24 mouse cellular contexts compared by ENCODE assay signal in genomic region chr10:95133057-95133456, GRCm38 (mm10).
DNase-seq lines count a peak whose midpoint lies in the region; ATAC-seq and TF ChIP-seq lines count a peak whose summit lies in the region.
"Had no signal": no experiment of that assay in that cellular context is flagged by ENCODE, and none has a peak within 500 bp of the region (broad histone marks: within the 10 kb centered on the region; RNA-seq: fewer than 3 reads in every experiment).

No protein-coding gene starts in this region.

- no peaks in the 10 kb centered on the region for H3K4me1 ChIP-seq in heart, embryonic 11.5 days (ENCODE audit: control insufficient read depth, insufficient read depth, low read length)

- intact Hi-C loops in left cerebral cortex, postnatal 10 days (cut with DNase I): no loop called here

- WGBS in heart, embryonic 11.5 days (ENCODE audit: insufficient replicate concordance): 60% methylated on average over 4 of the region's 4 CpGs

- H3K9ac ChIP-seq in heart, embryonic 11.5 days (ENCODE audit: low read depth, low read length): no peak overlapping the region

- no peak for TF ChIP-seq POLR2A in myocyte (IDR thresholded peaks at IDR 0.05; ENCODE audit: insufficient read length, low read depth)

- no peak overlapping the region for H3K4me2 ChIP-seq in heart, embryonic 11.5 days
- no peak overlapping the region for H3K4me2 ChIP-seq in myocyte (ENCODE audit: low read depth)

- TF ChIP-seq CTCF in C2C12 (IDR thresholded peaks at IDR 0.05; ENCODE audit: control insufficient read depth, insufficient read depth, insufficient read length): no peak

- no peak overlapping the region for H3ac ChIP-seq in C2C12 (ENCODE audit: control insufficient read depth, insufficient read length, low read depth)
- no peak overlapping the region for H3ac ChIP-seq in myocyte (ENCODE audit: control insufficient read depth, insufficient read length)

- H3K9me3 ChIP-seq in heart, embryonic 11.5 days (replicated peaks; ENCODE audit: control insufficient read depth, low read length): no peaks in the 10 kb centered on the region
- H3K9me3 ChIP-seq: G1E had no signal

- peak; percentile 46 for DNase-seq in heart, adult 11 months
- DNase-seq in 3T3-L1 (ENCODE audit: low read depth, low spot score): peak; percentile 31
- DNase-seq in kidney, adult 8-10 months: no peak
- no peak for DNase-seq in thymus, postnatal 0 days (ENCODE audit: low spot score)
- DNase-seq in left cerebral cortex, postnatal 10 days (ENCODE audit: extremely low spot score in 1 of 2, low spot score in 2 of 2): no peak
- DNase-seq: adrenal gland, adult 2 months; adrenal gland, adult 8-10 months; adrenal gland, postnatal 10 days; adrenal gland, postnatal 14 days; adrenal gland, postnatal 25 days; adrenal gland, postnatal 36 days; B cell, adult 2 months; cerebellum, adult 11 months; cerebellum, adult 11-12 months; cerebellum, adult 18-20 months; cerebellum, adult 2 months had no signal

- H3K27ac ChIP-seq in heart, embryonic 11.5 days (ENCODE audit: low read depth, low read length): no peak overlapping the region

- no peaks in the 10 kb centered on the region for H3K36me3 ChIP-seq in heart, embryonic 11.5 days (ENCODE audit: control insufficient read depth, insufficient read depth, low read length)
- H3K36me3 ChIP-seq in C2C12 (ENCODE audit: control insufficient read depth, insufficient read depth): no peaks in the 10 kb centered on the region
- no peaks in the 10 kb centered on the region for H3K36me3 ChIP-seq in myocyte (ENCODE audit: control insufficient read depth, insufficient read depth)
- H3K36me3 ChIP-seq: G1E had no signal

- H3K79me3 ChIP-seq in C2C12 (ENCODE audit: low read depth): no peaks in the 10 kb centered on the region

- ATAC-seq in heart, embryonic 11.5 days (replicated peaks; ENCODE audit: insufficient number of reproducible peaks, low FRiP score, low TSS enrichment): no peak
- ATAC-seq: activated CD4-positive, CD25-positive, alpha-beta regulatory T cell, adult 4 months; CD4-positive, CD25-positive, alpha-beta regulatory T cell, adult 4 months; Patski had no signal

- H3K79me2 ChIP-seq in C2C12 (ENCODE audit: control insufficient read depth, insufficient read depth) (no peaks in the 10 kb centered on the region), myocyte (ENCODE audit: control insufficient read depth, insufficient read depth) (no peaks in the 10 kb centered on the region)

- no peak overlapping the region for H3K4me3 ChIP-seq in heart, embryonic 11.5 days (ENCODE audit: low read depth, low read length)
- no peak overlapping the region for H3K4me3 ChIP-seq in C2C12 (ENCODE audit: insufficient read depth, poor library complexity, severe bottlenecking)
- H3K4me3 ChIP-seq in myocyte: no peak overlapping the region

- no peaks in the 10 kb centered on the region for H3K27me3 ChIP-seq in heart, embryonic 11.5 days (ENCODE audit: control insufficient read depth, insufficient read depth, low read length)
- H3K27me3 ChIP-seq in C2C12 (ENCODE audit: control insufficient read depth, insufficient read depth, insufficient read length) (no peaks in the 10 kb centered on the region), myocyte (ENCODE audit: control insufficient read depth, insufficient read depth, insufficient read length) (no peaks in the 10 kb centered on the region)
- H3K27me3 ChIP-seq: CH12.LX, Patski had no signal

TF ChIP-seq in C2C12, 6 proteins besides CTCF, POLR2A, EP300 and RAD21:
- no peak for TF ChIP-seq MYOG (IDR thresholded peaks at IDR 0.05; ENCODE audit: control insufficient read depth, extremely low read depth, insufficient read length)
- TF ChIP-seq USF1 (IDR thresholded peaks at IDR 0.05; ENCODE audit: low read depth): peak; percentile 16
- no peak for TF ChIP-seq MAX (IDR thresholded peaks at IDR 0.05)
- peak; percentile 25 for TF ChIP-seq FOSL1 (IDR thresholded peaks at IDR 0.05; ENCODE audit: insufficient read depth, low read length, poor library complexity, severe bottlenecking)
- TF ChIP-seq MYOD1 (IDR thresholded peaks at IDR 0.05; ENCODE audit: control insufficient read depth, insufficient read length, low read depth): peak; percentile 93
- TF ChIP-seq CEBPB (IDR thresholded peaks at IDR 0.05; ENCODE audit: low read depth): no peak

TF ChIP-seq in myocyte, 11 proteins besides CTCF, POLR2A, EP300 and RAD21:
- TF ChIP-seq POLR2AphosphoS2 (IDR thresholded peaks at IDR 0.05; ENCODE audit: insufficient read length, low read depth): no peak
- TF ChIP-seq SRF (IDR thresholded peaks at IDR 0.05; ENCODE audit: control insufficient read depth, insufficient read length, low read depth): no peak
- no peak for TF ChIP-seq MAX (IDR thresholded peaks at IDR 0.05; ENCODE audit: low read depth)
- no peak for TF ChIP-seq REST (IDR thresholded peaks at IDR 0.05; ENCODE audit: insufficient read depth, insufficient read length)
- TF ChIP-seq TCF12 (IDR thresholded peaks at IDR 0.05; ENCODE audit: insufficient read depth, poor library complexity, severe bottlenecking): no peak
- peak in 2 of 3 experiments; percentile 85 to 93 for TF ChIP-seq MYOD1 (IDR thresholded peaks at IDR 0.05; ENCODE audit: control insufficient read depth in 1 of 3, insufficient read length in 2 of 3, low read depth in 2 of 3)
- peak; percentile 15 to 89 (median 82) for TF ChIP-seq MYOG (IDR thresholded peaks at IDR 0.05; ENCODE audit: control insufficient read depth in 1 of 3, insufficient read depth in 1 of 3, insufficient read length in 2 of 3, low read depth in 2 of 3)
- no peak for TF ChIP-seq E2F4 (IDR thresholded peaks at IDR 0.05; ENCODE audit: insufficient read depth)
- no peak for TF ChIP-seq USF1 (IDR thresholded peaks at IDR 0.05; ENCODE audit: low read depth)
- TF ChIP-seq CEBPB (IDR thresholded peaks at IDR 0.05; ENCODE audit: insufficient read depth, poor library complexity, severe bottlenecking): no peak
- TF ChIP-seq TCF3 (IDR thresholded peaks at IDR 0.05; ENCODE audit: insufficient read length, low read depth): no peak

Comparison
In these comparisons a context has a peak if more than half of its experiments do, and no peak if none do; other contexts are left out.
1. DNase-seq: peak in heart, adult 11 months (single experiment) and 3T3-L1 (single experiment); none in kidney, adult 8-10 months (0 of 2), thymus, postnatal 0 days (single experiment) and left cerebral cortex, postnatal 10 days (0 of 2).